Mouse (Mus musculus): ENCODE measurements around the gene Pbld2. TPM values are rescaled to one million over a fixed set of nuclear protein-coding genes. Genes with fewer than 3 reads are reported as not detected.

Pbld2 gene
- total RNA-seq (2021), result 1 to 10 TPM; 3.4 to 3.7 TPM
- long read RNA-seq, experiment 1, partial matches to known transcripts, result 0 of 1 reads
- long read RNA-seq, experiment 1, other reads (novel, unspliced or antisense), result 1 of 1 reads
- long read RNA-seq, experiment 2, partial matches to known transcripts, result 0 of 3 reads
- long read RNA-seq, experiment 2, other reads (novel, unspliced or antisense), result 3 of 3 reads

DNA sequence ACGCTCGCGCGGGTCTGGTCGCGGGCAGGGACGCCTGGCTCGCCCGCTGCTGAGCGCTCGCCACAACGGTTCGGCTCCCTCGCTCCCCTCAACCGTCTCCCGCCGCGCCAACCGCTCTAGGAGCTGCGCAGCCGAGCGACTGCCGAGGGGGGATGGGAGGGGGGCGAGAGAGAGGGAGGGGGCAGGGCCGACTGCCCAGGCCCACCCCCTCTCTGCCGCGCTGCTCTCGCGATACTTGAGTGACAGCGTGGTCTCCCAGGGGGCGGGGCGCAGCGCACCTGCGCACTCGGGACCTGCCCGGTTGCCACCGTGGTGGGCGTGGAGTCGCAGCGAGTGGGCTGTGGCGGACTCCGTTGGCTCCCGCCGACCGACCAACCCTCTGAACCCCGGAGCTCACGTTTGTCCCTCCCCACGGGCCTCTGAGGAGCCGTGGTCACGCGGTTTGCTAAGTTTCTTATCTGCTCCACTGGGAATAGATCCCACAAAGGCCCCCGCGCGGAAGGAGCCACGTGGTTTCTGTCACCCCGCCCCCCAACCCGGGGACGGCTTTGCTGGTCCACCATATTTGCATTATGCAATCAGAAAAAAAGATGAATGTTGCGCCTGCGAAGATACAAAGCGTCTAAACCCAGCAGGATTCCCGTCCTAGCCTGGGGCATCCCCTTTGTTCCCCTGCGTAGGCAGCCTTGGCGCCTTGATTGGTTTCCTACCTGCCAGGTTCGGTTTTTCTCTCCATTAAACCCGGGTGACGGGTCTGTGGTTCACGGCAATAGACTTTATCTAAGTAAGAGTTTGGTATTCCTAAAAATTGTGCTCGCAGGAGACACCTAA, at the start of gene Pbld2, which contains the start of gene Hnrnph3:
Gene Pbld2, plus strand, starts transcription at position 567 of the 831 bp plus-strand sequence.
Gene Hnrnph3, minus strand, starts transcription at position 469 of the 831 bp plus-strand sequence.
- DNase-seq (ENCODE audit: low spot score), result peak; percentile 98

DNA sequence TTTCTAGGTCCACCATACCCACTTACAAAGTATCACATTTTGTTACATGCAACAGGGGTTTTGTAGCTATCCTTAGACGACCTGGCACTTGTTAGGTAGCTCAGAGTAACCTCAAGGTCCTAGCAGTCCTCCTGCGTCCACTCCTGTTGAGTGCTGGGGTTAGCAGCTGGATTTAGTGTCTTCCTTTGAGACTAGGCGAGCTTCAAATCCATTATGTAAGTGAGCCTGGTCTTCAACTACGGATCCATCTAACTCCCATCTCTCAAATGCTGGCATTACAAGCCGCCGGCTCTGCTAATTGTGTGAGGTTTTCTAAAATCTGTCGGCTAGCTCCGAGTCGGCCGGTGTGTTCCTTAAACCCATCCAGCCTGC, 44.5 kb upstream of the Pbld2 start:
- no peak for DNase-seq (ENCODE audit: low spot score)

GRCm38 (mm10) chr10:62980039-62980954, 43.8 kb upstream of the Pbld2 start, which contains the start of gene Rufy2:
Rufy2 (plus strand) TSS chr10:62980223.
- peak; percentile 71 for DNase-seq (ENCODE audit: low spot score)

- no peak for DNase-seq (ENCODE audit: low spot score)
Measured at GRCm38 (mm10) chr10:62984072-62984471, 40.0 kb upstream of the Pbld2 start.

DNA sequence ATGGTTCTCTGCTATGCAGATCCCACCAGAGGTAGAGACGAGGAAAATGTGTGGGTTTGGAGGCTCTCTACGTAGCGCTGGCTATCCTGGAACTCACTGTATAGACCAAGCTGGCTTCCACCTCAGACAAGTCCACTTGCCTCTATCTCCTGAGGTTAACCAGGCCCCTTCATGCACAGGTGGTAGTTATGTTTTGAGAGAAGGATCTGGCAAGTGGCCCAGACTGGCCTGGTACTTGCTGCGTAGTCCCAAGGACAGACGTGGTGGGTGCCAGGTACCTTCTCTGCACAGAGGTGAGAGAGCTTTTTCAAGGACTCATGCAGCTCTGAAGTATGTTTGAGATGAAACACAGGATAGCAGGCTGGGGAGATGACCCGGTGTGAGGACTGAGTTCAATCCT, 39.6 kb upstream of the Pbld2 start:
- DNase-seq (ENCODE audit: low spot score), result no peak

DNA sequence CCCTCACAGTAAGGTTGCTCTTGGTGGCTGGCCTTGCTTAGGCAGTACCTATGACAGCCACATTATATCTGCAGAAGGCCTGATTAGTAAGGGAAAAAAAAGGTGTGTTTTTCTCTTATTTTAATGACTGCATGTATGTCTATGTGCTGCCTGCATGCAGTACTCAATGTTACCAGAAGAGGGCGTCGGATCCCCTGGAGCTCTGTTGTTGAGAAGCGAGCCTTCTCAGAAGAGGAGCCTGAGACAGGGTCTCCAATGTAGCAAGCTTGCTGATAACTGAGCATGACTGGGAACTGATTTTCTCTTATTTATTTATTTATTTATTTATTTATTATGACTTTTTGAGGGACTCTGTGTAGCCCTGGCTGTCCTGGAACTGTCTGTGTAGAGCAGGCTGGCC, 36.8 kb upstream of the Pbld2 start:
- DNase-seq (ENCODE audit: low spot score), result no peak

DNA sequence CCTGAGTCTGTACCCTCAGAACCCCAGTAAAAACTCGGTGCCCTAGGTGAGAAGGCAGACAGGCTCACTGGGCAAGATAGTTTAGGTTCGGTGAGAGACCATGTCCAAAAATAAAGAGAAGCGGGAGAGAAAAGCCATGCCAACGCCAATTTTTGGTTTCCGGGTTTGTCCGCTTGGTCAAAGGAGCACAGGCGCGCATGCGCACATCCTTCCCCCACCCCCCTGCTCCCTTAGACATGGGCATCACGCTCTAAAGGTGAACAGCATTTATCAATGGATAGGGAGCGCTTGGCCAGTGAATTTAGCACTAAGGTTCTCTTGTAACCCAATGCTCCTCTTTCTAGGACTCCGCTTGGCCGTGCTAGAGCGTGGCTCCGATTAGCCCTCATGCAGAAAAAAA, 33.5 kb upstream of the Pbld2 start:
- DNase-seq (ENCODE audit: low spot score), result no peak

DNA sequence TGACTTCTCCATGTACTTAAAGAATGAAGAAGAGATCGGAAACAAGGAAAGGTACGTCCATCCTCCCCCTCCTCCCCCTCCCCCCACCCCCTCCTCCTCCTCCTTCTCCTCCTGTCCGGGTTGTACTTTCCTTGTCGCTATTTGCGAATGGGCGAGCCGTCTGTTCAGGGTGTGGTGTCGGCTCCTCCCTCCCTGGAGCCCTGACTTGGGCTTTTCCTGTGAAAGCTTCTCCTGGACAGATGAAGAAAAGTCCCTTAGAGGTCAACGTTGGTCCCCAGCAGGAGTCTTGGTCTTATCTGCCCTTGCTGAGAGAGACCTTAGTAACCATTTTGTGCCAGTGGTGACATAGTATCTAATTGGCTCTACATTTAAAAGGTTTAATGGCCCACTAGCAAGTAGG, 30.1 kb upstream of the Pbld2 start:
- DNase-seq (ENCODE audit: low spot score), result no peak

DNA sequence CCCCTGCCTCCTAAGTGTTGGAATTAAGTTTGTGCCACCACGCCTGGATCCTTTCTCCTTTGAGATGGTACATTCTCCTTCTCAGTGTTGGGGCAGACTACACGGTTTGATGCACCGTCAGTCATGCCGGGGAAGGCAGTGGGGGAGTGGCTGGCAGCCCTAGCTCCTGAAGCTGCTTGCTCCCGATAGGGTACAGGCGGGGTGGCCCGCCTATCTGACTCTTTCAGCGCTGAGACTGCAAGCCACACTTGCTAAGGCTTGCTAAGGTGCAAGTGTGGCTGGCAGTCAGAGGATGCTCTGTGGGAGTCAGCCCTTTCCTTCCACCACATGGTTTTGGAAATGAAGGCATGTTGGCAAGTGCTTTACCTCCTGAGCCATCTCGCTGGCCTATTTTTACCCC, 23.5 kb upstream of the Pbld2 start:
- no peak for DNase-seq (ENCODE audit: low spot score)

DNA sequence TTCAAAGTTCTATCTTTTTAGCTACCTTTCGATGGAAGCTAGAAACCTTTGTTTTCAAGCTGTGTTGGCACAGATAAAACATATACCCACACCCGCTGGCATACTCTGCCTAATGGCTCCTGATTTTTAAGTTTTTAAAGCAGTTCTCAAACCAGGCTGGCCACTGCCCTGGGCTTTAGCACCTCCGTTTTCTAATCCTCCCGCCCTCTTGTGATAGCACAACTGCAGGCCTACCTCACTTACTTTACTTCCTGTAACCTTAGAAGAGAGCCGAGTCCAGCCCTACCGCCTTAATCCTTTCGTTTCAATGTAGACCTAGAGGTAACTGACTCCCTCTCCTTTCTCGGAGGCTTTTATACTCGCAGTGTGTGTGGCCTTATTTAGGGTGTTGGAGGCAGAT, 20.9 kb upstream of the Pbld2 start:
- DNase-seq (ENCODE audit: low spot score), result no peak

- DNase-seq (ENCODE audit: low spot score), result no peak
Measured at GRCm38 (mm10) chr10:63004556-63004955, 19.6 kb upstream of the Pbld2 start.

DNA sequence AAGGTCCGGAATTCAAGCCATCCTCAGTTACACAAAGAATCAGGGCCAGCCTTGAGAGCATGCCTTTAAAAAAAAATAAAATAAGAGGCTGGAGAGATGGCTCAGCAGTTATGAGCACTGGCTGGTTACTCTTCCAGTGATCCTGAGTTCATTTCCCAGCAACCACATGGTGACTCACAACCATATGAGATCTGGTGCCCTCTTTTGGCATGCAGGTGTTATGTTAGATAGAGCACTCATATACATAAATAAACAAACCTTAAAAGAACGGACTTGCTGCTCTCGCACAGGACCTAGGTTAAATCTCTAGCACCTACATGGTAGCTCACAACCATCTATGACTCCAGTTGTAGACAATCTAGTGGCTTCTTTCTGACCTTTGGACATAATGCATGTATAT, 15.9 kb upstream of the Pbld2 start:
- no peak for DNase-seq (ENCODE audit: low spot score)

DNA sequence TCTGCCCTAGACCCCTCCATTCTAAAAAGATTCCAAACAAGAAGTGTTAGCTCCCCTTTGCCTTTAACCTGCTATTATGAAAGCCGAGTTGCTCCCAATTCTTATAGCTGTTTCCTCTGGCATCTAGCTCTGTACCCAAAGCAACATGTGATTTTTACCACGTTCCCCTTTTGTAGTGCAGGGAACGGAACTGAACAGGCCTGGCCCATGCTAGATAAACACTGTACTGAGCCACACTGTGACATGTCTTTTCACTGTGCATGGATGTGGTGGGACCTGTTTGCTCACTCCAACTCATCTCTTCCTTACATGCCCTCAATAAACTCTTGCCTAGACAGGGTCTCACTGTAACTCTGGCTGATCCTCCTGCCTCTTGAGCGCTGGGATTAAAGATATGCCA, 13.8 kb upstream of the Pbld2 start:
- no peak for DNase-seq (ENCODE audit: low spot score)

- no peak for DNase-seq (ENCODE audit: low spot score)
Measured at GRCm38 (mm10) chr10:63011556-63011955, 12.6 kb upstream of the Pbld2 start.

DNA sequence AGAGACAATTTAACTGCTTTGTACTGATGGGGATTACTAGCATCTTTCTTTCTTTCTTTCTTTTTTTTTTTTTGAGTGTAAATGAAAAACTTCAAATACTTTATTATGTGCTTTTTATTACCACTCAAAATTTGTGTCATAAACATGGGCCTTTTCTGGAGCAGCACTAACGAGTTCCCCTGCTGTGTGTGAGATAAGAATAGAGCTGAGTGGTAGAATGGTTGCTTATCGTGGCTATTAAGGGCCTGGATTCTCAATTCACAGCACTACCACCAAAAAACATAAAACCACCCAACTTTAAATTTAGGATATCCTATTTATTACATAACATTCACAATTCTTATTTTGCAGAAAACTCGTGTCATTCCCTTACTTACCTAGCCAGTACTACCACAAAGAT, 10.6 kb upstream of the Pbld2 start:
- no peak for DNase-seq (ENCODE audit: low spot score)

DNA sequence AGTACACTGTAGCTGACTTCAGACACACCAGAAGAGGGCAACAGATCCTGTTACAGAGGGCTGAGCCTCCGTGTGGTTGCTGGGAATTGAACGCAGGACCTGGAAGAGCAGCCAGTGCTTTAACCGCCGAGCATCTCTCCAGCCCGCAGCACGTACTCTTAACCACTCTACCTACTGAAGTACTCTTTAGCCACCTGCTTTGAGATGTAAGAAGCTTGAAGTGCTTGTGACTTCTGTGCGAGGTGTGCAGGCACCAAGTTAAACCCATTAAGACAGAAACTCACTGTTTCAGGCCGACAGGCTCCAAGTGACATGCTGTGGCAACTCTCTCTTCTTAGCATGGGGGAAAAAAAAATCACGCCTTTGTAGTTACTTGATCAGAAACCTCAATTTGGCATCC, 9.9 kb upstream of the Pbld2 start:
- DNase-seq (ENCODE audit: low spot score), result no peak

DNA sequence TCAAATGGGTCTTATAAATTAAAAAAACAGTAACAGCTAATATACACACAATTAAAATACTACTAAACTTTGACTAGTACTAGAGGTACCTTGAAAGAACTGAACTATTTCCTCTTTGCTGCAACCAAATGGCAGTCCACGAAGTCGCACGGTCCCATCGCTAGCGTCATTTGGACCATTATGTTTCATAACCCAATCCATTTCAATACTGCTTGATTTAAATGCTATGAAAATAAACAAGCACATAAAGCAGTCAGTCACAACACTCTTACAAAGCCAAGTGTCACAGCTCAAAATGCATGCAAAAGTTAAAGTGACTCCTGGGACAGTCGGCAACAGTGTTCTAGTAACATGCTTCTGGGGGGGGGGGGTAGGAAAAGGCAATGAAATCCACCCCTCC, 4.8 kb upstream of the Pbld2 start:
- no peak for DNase-seq (ENCODE audit: low spot score)

DNA sequence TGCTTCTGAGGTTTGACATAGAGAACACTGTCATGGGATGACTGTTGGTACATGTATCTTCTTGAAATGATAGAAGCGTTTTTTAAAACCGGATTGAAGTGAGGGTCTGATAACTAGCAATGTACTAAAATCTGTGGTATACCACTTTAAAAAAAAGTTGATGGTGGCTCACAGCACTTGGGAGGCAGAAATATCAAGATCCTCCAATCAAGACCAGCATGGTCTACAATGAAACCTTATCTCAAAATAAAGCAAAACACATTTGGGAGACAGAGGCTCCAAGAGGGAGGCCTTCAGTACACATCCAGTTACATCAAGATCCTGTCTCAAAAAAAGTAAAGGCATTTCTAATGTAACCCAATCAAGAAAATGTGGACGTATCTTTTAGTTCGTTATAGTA, 2.4 kb upstream of the Pbld2 start:
- DNase-seq (ENCODE audit: low spot score), result no peak

GRCm38 (mm10) chr10:63022541-63023120, 1.5 kb upstream of the Pbld2 start:
- no peak for DNase-seq (ENCODE audit: low spot score)

- peak; percentile 61 for DNase-seq (ENCODE audit: low spot score)
Measured at GRCm38 (mm10) chr10:63023121-63023748, 880 bp upstream of the Pbld2 start.

DNA sequence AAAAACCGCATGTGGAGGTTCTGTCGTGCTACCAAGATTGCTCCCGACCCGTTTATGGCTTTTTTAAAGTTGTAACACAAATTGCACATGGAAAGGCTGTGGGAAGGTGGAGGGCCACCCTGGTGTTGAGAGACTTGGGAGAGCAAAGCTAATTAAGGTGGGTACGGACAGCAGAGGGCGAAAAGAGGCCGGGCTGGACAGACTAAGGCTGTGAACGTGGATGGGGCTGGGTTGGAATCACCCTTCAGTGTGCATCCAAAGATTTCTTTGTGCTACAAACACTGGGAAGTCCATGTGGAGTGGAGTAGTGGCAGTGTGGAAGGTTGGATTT, 430 bp downstream of the Pbld2 start:
- DNase-seq (ENCODE audit: low spot score), result peak; percentile 73

Data from gastrocnemius, adult 18-20 months (tissue).